Mouse (Mus musculus): ENCODE results near the gene Tln2. TPM values are rescaled to one million over a fixed set of nuclear protein-coding genes. Genes with fewer than 3 reads are reported as not detected.
A peak's percentile ranks its signal among the peaks of the same experiment; 100 is the strongest.

Tln2 gene
- polyA plus RNA-seq, 1 experiment, result 36.5 TPM

- DNase-seq (ENCODE audit: extremely low spot score in 1 of 2, low spot score in 1 of 2), result peak in 1 of 2 experiments; percentile 19
Measured at GRCm38 (mm10) chr9:67380095-67380494, 179.4 kb downstream of the Tln2 start.

- no peak for DNase-seq (ENCODE audit: extremely low spot score in 1 of 2, low spot score in 1 of 2)
Measured at GRCm38 (mm10) chr9:67378772-67379171, 180.7 kb downstream of the Tln2 start.

GRCm38 (mm10) chr9:67368078-67368477 lies 191.4 kb downstream of the Tln2 start:
- DNase-seq (ENCODE audit: extremely low spot score in 1 of 2, low spot score in 1 of 2), result no peak

- DNase-seq (ENCODE audit: extremely low spot score in 1 of 2, low spot score in 1 of 2), result no peak
Measured at GRCm38 (mm10) chr9:67362511-67362910, 197.0 kb downstream of the Tln2 start.

- no peak for DNase-seq (ENCODE audit: extremely low spot score in 1 of 2, low spot score in 1 of 2)
Measured at GRCm38 (mm10) chr9:67362053-67362452, 197.4 kb downstream of the Tln2 start.

GRCm38 (mm10) chr9:67361511-67361910 lies 198.0 kb downstream of the Tln2 start:
- no peak for DNase-seq (ENCODE audit: extremely low spot score in 1 of 2, low spot score in 1 of 2)

GRCm38 (mm10) chr9:67354356-67354755 lies 205.1 kb downstream of the Tln2 start:
- DNase-seq (ENCODE audit: extremely low spot score in 1 of 2, low spot score in 1 of 2), result peak in 1 of 2 experiments; percentile 42

- no peak for DNase-seq (ENCODE audit: extremely low spot score in 1 of 2, low spot score in 1 of 2)
Measured at GRCm38 (mm10) chr9:67353365-67353764, 206.1 kb downstream of the Tln2 start.

- no peak for DNase-seq (ENCODE audit: extremely low spot score in 1 of 2, low spot score in 1 of 2)
Measured at GRCm38 (mm10) chr9:67348983-67349382, 210.5 kb downstream of the Tln2 start.

GRCm38 (mm10) chr9:67347184-67347583 lies 212.3 kb downstream of the Tln2 start:
- no peak for DNase-seq (ENCODE audit: extremely low spot score in 1 of 2, low spot score in 1 of 2)

- DNase-seq (ENCODE audit: extremely low spot score in 1 of 2, low spot score in 1 of 2), result no peak
Measured at GRCm38 (mm10) chr9:67331281-67331680, 228.2 kb downstream of the Tln2 start.

- DNase-seq (ENCODE audit: extremely low spot score in 1 of 2, low spot score in 1 of 2), result no peak
Measured at GRCm38 (mm10) chr9:67328451-67328850, 231.1 kb downstream of the Tln2 start.

GRCm38 (mm10) chr9:67321886-67322285 lies 237.6 kb downstream of the Tln2 start:
- DNase-seq (ENCODE audit: extremely low spot score in 1 of 2, low spot score in 1 of 2), result no peak

GRCm38 (mm10) chr9:67315356-67315755 lies 244.1 kb downstream of the Tln2 start:
- DNase-seq (ENCODE audit: extremely low spot score in 1 of 2, low spot score in 1 of 2), result peak in 1 of 2 experiments; percentile 77

GRCm38 (mm10) chr9:67304992-67305391 lies 254.5 kb downstream of the Tln2 start:
- no peak for DNase-seq (ENCODE audit: extremely low spot score in 1 of 2, low spot score in 1 of 2)

- no peak for DNase-seq (ENCODE audit: extremely low spot score in 1 of 2, low spot score in 1 of 2)
Measured at GRCm38 (mm10) chr9:67303986-67304385, 255.5 kb downstream of the Tln2 start.

- no peak for DNase-seq (ENCODE audit: extremely low spot score in 1 of 2, low spot score in 1 of 2)
Measured at GRCm38 (mm10) chr9:67303038-67303437, 256.5 kb downstream of the Tln2 start.

GRCm38 (mm10) chr9:67302386-67302989 lies 257.0 kb downstream of the Tln2 start:
- DNase-seq (ENCODE audit: extremely low spot score in 1 of 2, low spot score in 1 of 2), result no peak

GRCm38 (mm10) chr9:67301571-67301970 lies 257.9 kb downstream of the Tln2 start:
- DNase-seq (ENCODE audit: extremely low spot score in 1 of 2, low spot score in 1 of 2), result no peak

GRCm38 (mm10) chr9:67300769-67301168 lies 258.7 kb downstream of the Tln2 start:
- DNase-seq (ENCODE audit: extremely low spot score in 1 of 2, low spot score in 1 of 2), result no peak

GRCm38 (mm10) chr9:67300346-67300745 lies 259.2 kb downstream of the Tln2 start:
- DNase-seq (ENCODE audit: extremely low spot score in 1 of 2, low spot score in 1 of 2), result no peak

GRCm38 (mm10) chr9:67299164-67299563 lies 260.3 kb downstream of the Tln2 start:
- DNase-seq (ENCODE audit: extremely low spot score in 1 of 2, low spot score in 1 of 2), result no peak

All from frontal cortex, adult 2 months (tissue).